Mouse (Mus musculus): ENCODE measurements around the gene Pde11a.
"Not testable (repeated sequence)": the region's sequence is repeated elsewhere in the genome, so short reads cannot be mapped to it uniquely, and the experiment has no call there.

Pde11a gene

GRCm38 (mm10) chr2:75990885-75991539, 347.6 kb downstream of the Pde11a start:
- no peak for DNase-seq (ENCODE audit: low spot score)

GRCm38 (mm10) chr2:75989694-75990093, 348.9 kb downstream of the Pde11a start:
- DNase-seq (ENCODE audit: low spot score): no peak

GRCm38 (mm10) chr2:75988779-75989363, 349.7 kb downstream of the Pde11a start:
- DNase-seq (ENCODE audit: low spot score): no peak

- no peak for DNase-seq (ENCODE audit: low spot score)
These were observed 350.2 kb downstream of the Pde11a start for GRCm38 (mm10) chr2:75988378-75988777.

- peak; percentile 42 for DNase-seq (ENCODE audit: low spot score)
These were observed 350.8 kb downstream of the Pde11a start for GRCm38 (mm10) chr2:75987739-75988138.

GRCm38 (mm10) chr2:75985124-75985523, 353.4 kb downstream of the Pde11a start:
- DNase-seq (ENCODE audit: low spot score): peak; percentile 68

- no peak for DNase-seq (ENCODE audit: low spot score)
These were observed 354.7 kb downstream of the Pde11a start for GRCm38 (mm10) chr2:75983847-75984246.

- no peak for DNase-seq (ENCODE audit: low spot score)
These were observed 355.5 kb downstream of the Pde11a start for GRCm38 (mm10) chr2:75983091-75983490.

GRCm38 (mm10) chr2:75982626-75983025, 355.9 kb downstream of the Pde11a start:
- no peak for DNase-seq (ENCODE audit: low spot score)

GRCm38 (mm10) chr2:75981440-75982081, 357.0 kb downstream of the Pde11a start, which contains the start of gene Ttc30a1:
Gene Ttc30a1, minus strand, starts transcription at chr2:75981967.
- not testable (repeated sequence) for DNase-seq (ENCODE audit: low spot score)

GRCm38 (mm10) chr2:75980933-75981439, 357.6 kb downstream of the Pde11a start:
- DNase-seq (ENCODE audit: low spot score): not testable (repeated sequence)

GRCm38 (mm10) chr2:75977752-75978368, 360.7 kb downstream of the Pde11a start, which contains the start of gene Ttc30a2:
Gene Ttc30a2, minus strand, starts transcription at chr2:75978170.
- not testable (repeated sequence) for DNase-seq (ENCODE audit: low spot score)

GRCm38 (mm10) chr2:75976070-75976469, 362.5 kb downstream of the Pde11a start:
- not testable (repeated sequence) for DNase-seq (ENCODE audit: low spot score)

GRCm38 (mm10) chr2:75974131-75974530, 364.4 kb downstream of the Pde11a start:
- peak; percentile 79 for DNase-seq (ENCODE audit: low spot score)

- DNase-seq (ENCODE audit: low spot score): peak; percentile 89
These were observed 373.6 kb downstream of the Pde11a start for GRCm38 (mm10) chr2:75964972-75965371.

- DNase-seq (ENCODE audit: low spot score): peak; percentile 86
These were observed 374.1 kb downstream of the Pde11a start for GRCm38 (mm10) chr2:75964512-75964911.

- DNase-seq (ENCODE audit: low spot score): peak; percentile 26
These were observed 374.5 kb downstream of the Pde11a start for GRCm38 (mm10) chr2:75964051-75964450.

GRCm38 (mm10) chr2:75963211-75963840, 375.2 kb downstream of the Pde11a start:
- DNase-seq (ENCODE audit: low spot score): no peak

GRCm38 (mm10) chr2:75960366-75961330, 377.9 kb downstream of the Pde11a start:
- no peak for DNase-seq (ENCODE audit: low spot score)

- DNase-seq (ENCODE audit: low spot score): no peak
These were observed 378.7 kb downstream of the Pde11a start for GRCm38 (mm10) chr2:75959850-75960365.

Measured in MN1 (cell line).